Mouse (Mus musculus) C2C12 (cell line): ENCODE results near the gene Spdye4b.

Experiments
- CEBPB ChIP-seq: IDR thresholded peaks from one replicate; pipeline ENCODE4 v1.6.1; 2011; ENCODE audit warnings: low read depth, mild to moderate bottlenecking, control low read depth, moderate library complexity
- CTCF ChIP-seq: IDR thresholded peaks from one replicate; pipeline ENCODE4 v1.5.1; 2011; ENCODE audit not compliant: control insufficient read depth, insufficient read depth, insufficient read length
- FOSL1 ChIP-seq: IDR thresholded peaks from one replicate; pipeline ENCODE4 v1.8.0; 2011; ENCODE audit warnings: mild to moderate bottlenecking, low read length; ENCODE audit not compliant: poor library complexity, insufficient read depth, severe bottlenecking
- MAX ChIP-seq: IDR thresholded peaks from one replicate; pipeline ENCODE4 v1.6.1; 2011; ENCODE audit warnings: mild to moderate bottlenecking, control low read depth
- MYOD1 ChIP-seq: IDR thresholded peaks from one replicate; pipeline ENCODE4 v1.6.1; 2011; ENCODE audit warnings: low read depth; ENCODE audit not compliant: control insufficient read depth, insufficient read length
- USF1 ChIP-seq: IDR thresholded peaks from one replicate; pipeline ENCODE4 v1.6.1; 2011; ENCODE audit warnings: low read depth, mild to moderate bottlenecking, control low read depth, moderate library complexity

- TF ChIP-seq MAX (no peak), CTCF (no peak), USF1 (no peak), CEBPB (no peak), FOSL1 (no peak), MYOD1 (no peak)
Measured at GRCm38 (mm10) chr5:143147481-143147880, 33.3 kb upstream of the Spdye4b start, which contains the start of gene Olfr718-ps1.
